8 mouse cellular contexts compared by ENCODE assay signal in the genomic region with DNA sequence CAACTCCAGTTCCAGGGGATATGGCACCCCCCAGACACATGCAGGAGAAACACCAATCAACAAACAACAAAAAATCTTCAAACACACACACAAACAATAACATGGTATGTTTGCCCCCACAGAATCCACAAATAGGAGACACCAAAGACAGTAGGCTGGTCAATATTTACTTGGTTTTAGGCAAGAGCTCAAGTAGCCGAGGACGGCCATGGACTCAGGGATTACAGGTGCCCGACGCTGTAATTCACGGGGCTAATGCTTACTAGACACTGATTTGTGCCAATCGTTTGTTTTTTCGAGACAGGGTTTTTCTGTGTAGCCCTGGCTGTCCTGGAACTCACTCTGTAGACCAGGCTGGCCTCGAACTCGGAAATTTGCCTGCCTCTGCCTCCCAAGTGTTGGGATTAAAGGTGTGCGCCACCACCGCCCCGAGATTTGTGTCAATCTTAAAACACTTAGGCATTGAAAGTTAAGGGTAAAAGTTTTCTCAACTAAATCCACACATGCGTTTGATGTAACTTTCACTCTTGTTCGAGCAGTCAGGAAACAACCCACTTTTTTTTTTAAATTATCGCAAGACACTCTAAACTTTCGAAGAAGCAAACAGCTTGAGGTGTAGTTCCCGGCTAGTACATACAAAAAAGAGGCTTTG. TPM values are rescaled to one million over a fixed set of nuclear protein-coding genes. Genes with fewer than 3 reads are reported as not detected.
DNase-seq lines count a peak whose midpoint lies in the region; ATAC-seq and TF ChIP-seq lines count a peak whose summit lies in the region.

No protein-coding gene starts in this region.

- no peaks in the 10 kb centered on the region for H3K9me3 ChIP-seq in kidney, embryonic 14.5 days (ENCODE audit: control insufficient read depth, low read length)
- no peaks in the 10 kb centered on the region for H3K9me3 ChIP-seq in MEL (replicated peaks; ENCODE audit: insufficient read depth, low read length)
- no peaks in the 10 kb centered on the region for H3K9me3 ChIP-seq in hindbrain, embryonic 13.5 days
- no peaks in the 10 kb centered on the region for H3K9me3 ChIP-seq in midbrain, embryonic 14.5 days (ENCODE audit: control insufficient read depth, low read length)

- H3K4me1 ChIP-seq in kidney, embryonic 14.5 days (ENCODE audit: control insufficient read depth, insufficient read depth, low read length): peaks cover 31% of the 10 kb centered on the region
- peaks cover 21% of the 10 kb centered on the region in 2 experiments for H3K4me1 ChIP-seq in MEL (ENCODE audit: control insufficient read depth in 1 of 2, insufficient read depth in 2 of 2, low read length in 2 of 2)
- peaks cover 36% of the 10 kb centered on the region for H3K4me1 ChIP-seq in hindbrain, embryonic 13.5 days (replicated peaks)
- H3K4me1 ChIP-seq in midbrain, embryonic 14.5 days (ENCODE audit: control insufficient read depth, insufficient read depth, low read length): peaks cover 20% of the 10 kb centered on the region

- H3K4me2 ChIP-seq in kidney, embryonic 14.5 days (replicated peaks; ENCODE audit: low read depth, low read length): peak overlapping the region; percentile 61
- peak overlapping the region; percentile 73 for H3K4me2 ChIP-seq in hindbrain, embryonic 13.5 days
- H3K4me2 ChIP-seq in midbrain, embryonic 14.5 days (ENCODE audit: low read length): peak overlapping the region; percentile 78

- H3K27ac ChIP-seq in kidney, embryonic 14.5 days (ENCODE audit: low read depth, low read length): no peak overlapping the region
- H3K27ac ChIP-seq in MEL (ENCODE audit: control insufficient read depth, low read depth, low read length): peak overlapping the region; percentile 84
- H3K27ac ChIP-seq in hindbrain, embryonic 13.5 days: no peak overlapping the region
- no peak overlapping the region for H3K27ac ChIP-seq in midbrain, embryonic 14.5 days (replicated peaks; ENCODE audit: low read depth, low read length)

- ATAC-seq in kidney, embryonic 14.5 days (ENCODE audit: low FRiP score, low TSS enrichment): no peak
- no peak for ATAC-seq in hindbrain, embryonic 13.5 days (ENCODE audit: low FRiP score)
- no peak for ATAC-seq in midbrain, embryonic 14.5 days (ENCODE audit: low FRiP score, low TSS enrichment)
- ATAC-seq in megakaryocyte progenitor cell, adult 5-6 weeks (replicated peaks; ENCODE audit: poor library complexity): no peak
- no peak for ATAC-seq in monocyte, adult 5-6 weeks (replicated peaks; ENCODE audit: insufficient number of reproducible peaks, low FRiP score, low TSS enrichment, poor library complexity, severe bottlenecking)

- TF ChIP-seq POLR2A in MEL (IDR thresholded peaks at IDR 0.05; ENCODE audit: control insufficient read depth in 1 of 2, insufficient read depth in 1 of 2, low read depth in 1 of 2, low read length in 2 of 2, poor library complexity in 1 of 2): no peak

- DNase-seq in kidney, adult 8-10 months: no peak
- DNase-seq in MEL (ENCODE audit: low read depth, low spot score): peak; percentile 49
- DNase-seq in midbrain, embryonic 14.5 days: no peak
- no peak for DNase-seq in gastrocnemius, adult 8-10 months (ENCODE audit: low spot score in 2 of 2)

- peaks cover 62% of the 10 kb centered on the region for H3K79me2 ChIP-seq in MEL (ENCODE audit: control insufficient read depth, insufficient read depth, low read length, poor library complexity)

- 34% methylated on average over 17 of the region's 17 CpGs for WGBS in kidney, embryonic 14.5 days
- WGBS in hindbrain, embryonic 13.5 days: 37% methylated on average over 17 of the region's 17 CpGs
- 37% methylated on average over 17 of the region's 17 CpGs for WGBS in midbrain, embryonic 14.5 days

- peaks cover 10% of the 10 kb centered on the region for H3K36me3 ChIP-seq in kidney, embryonic 14.5 days (ENCODE audit: control insufficient read depth, insufficient read depth, low read length)
- H3K36me3 ChIP-seq in MEL (ENCODE audit: control insufficient read depth in 1 of 2, insufficient read depth in 2 of 2, low read length in 2 of 2): peaks cover 13 to 44% of the 10 kb centered on the region in 2 experiments
- 0 out of 2 replicates have a peak, but pooled peaks cover 3% of the 10 kb centered on the region for H3K36me3 ChIP-seq in hindbrain, embryonic 13.5 days
- peaks cover 10% of the 10 kb centered on the region; the same call in 1 of the 2 replicates for H3K36me3 ChIP-seq in midbrain, embryonic 14.5 days (ENCODE audit: control insufficient read depth, insufficient read depth, low read length)

- TF ChIP-seq EP300 in MEL (IDR thresholded peaks at IDR 0.05; ENCODE audit: low read depth in 1 of 2, low read length in 2 of 2): no peak

- H3K4me3 ChIP-seq in kidney, embryonic 14.5 days (ENCODE audit: low read length): peak overlapping the region; percentile 94
- H3K4me3 ChIP-seq in MEL (ENCODE audit: control insufficient read depth in 1 of 2, insufficient read depth in 1 of 2, low read depth in 2 of 2, low read length in 2 of 2): peak overlapping the region; percentile 66 to 78
- peak overlapping the region; percentile 93 for H3K4me3 ChIP-seq in hindbrain, embryonic 13.5 days
- H3K4me3 ChIP-seq in midbrain, embryonic 14.5 days (replicated peaks; ENCODE audit: low read depth, low read length): peak overlapping the region; percentile 94

- peak overlapping the region; percentile 100; the same call in 1 of the 2 replicates for H3K9ac ChIP-seq in kidney, embryonic 14.5 days (ENCODE audit: low read depth, low read length)
- peak overlapping the region; percentile 98 for H3K9ac ChIP-seq in MEL (ENCODE audit: control insufficient read depth, low read depth, low read length, poor library complexity, severe bottlenecking)
- H3K9ac ChIP-seq in hindbrain, embryonic 13.5 days: peak overlapping the region; percentile 99
- H3K9ac ChIP-seq in midbrain, embryonic 14.5 days (replicated peaks; ENCODE audit: low read length): 0 out of 2 replicates have a peak overlapping the region, but pooled peaks have one; percentile 97

- H3K27me3 ChIP-seq in kidney, embryonic 14.5 days (ENCODE audit: control insufficient read depth, insufficient read depth, low read length): no peaks in the 10 kb centered on the region
- no peaks in the 10 kb centered on the region for H3K27me3 ChIP-seq in MEL (ENCODE audit: control insufficient read depth in 1 of 2, insufficient read depth in 2 of 2, low read length in 2 of 2)
- no peaks in the 10 kb centered on the region for H3K27me3 ChIP-seq in hindbrain, embryonic 13.5 days
- no peaks in the 10 kb centered on the region for H3K27me3 ChIP-seq in midbrain, embryonic 14.5 days (ENCODE audit: control insufficient read depth, insufficient read depth, low read length)

- no peak for TF ChIP-seq RAD21 in MEL (IDR thresholded peaks at IDR 0.05; ENCODE audit: low read depth, low read length)

- TF ChIP-seq CTCF in MEL (IDR thresholded peaks at IDR 0.05 in 2 of 3, conservative IDR thresholded peaks at IDR 0.05 in 1 of 3; ENCODE audit: control insufficient read depth in 1 of 3, insufficient read depth in 1 of 3, low read depth in 2 of 3, low read length in 3 of 3, poor library complexity in 1 of 3, severe bottlenecking in 1 of 3): no peak

TF ChIP-seq in MEL, 35 proteins besides CTCF, POLR2A, EP300 and RAD21:
- peak; percentile 14; the same call in 1 of the 2 replicates for TF ChIP-seq MXI1 (IDR thresholded peaks at IDR 0.05; ENCODE audit: low read depth, low read length)
- TF ChIP-seq TBP (IDR thresholded peaks at IDR 0.05; ENCODE audit: low read depth, low read length): peak; percentile 77
- no peak for TF ChIP-seq USF1 (IDR thresholded peaks at IDR 0.05; ENCODE audit: low read depth, low read length)

RNA-seq across cellular contexts. Expression of gene Tmpo, which starts 11.6 kb away (rescaled TPM):
- polyA plus RNA-seq in kidney, embryonic 14.5 days (2014; fragmentation: Nextera tagmentation; extraction: Ambion mirVana): 293 and 328 TPM in 2 replicates
- total RNA-seq in MEL (2012; rRNA removed): 211 and 225 TPM in 2 replicates
- polyA plus RNA-seq in MEL (2012; ENCODE audit: insufficient read depth in 1 of 2, insufficient read length in 2 of 2, low read depth in 1 of 2, low replicate concordance in 2 of 2, missing spikeins in 1 of 2): 100 to 1,000 TPM; 215 to 219 TPM
- polyA plus RNA-seq in hindbrain, embryonic 13.5 days (2015; fragmentation: Nextera tagmentation; extraction: Ambion mirVana): 123 and 129 TPM in 2 replicates
- polyA plus RNA-seq in midbrain, embryonic 14.5 days (2014; fragmentation: Nextera tagmentation; extraction: Ambion mirVana): 127 and 162 TPM in 2 replicates
- total RNA-seq in megakaryocyte progenitor cell, adult 5-6 weeks (2015): 266 and 302 TPM in 2 replicates
- total RNA-seq in megakaryocyte progenitor cell, adult 5-6 weeks (2017): 461 and 467 TPM in 2 replicates
- total RNA-seq in gastrocnemius, adult 8-10 months (2022): 10 to 100 TPM; 47.8 to 71.6 (median 53.8) TPM
- total RNA-seq in monocyte, adult 5-6 weeks (2017): 237 to 305 TPM (median 300 TPM) in 3 replicates

RNA-seq across cellular contexts. Expression of gene Slc25a3, which starts 45.7 kb away (rescaled TPM):
- polyA plus RNA-seq in kidney, embryonic 14.5 days (2014; fragmentation: Nextera tagmentation; extraction: Ambion mirVana): 544 and 625 TPM in 2 replicates
- total RNA-seq in MEL (2012; rRNA removed): 497 and 556 TPM in 2 replicates
- 100 to 1,000 TPM; 368 to 868 TPM for polyA plus RNA-seq in MEL (2012; ENCODE audit: insufficient read depth in 1 of 2, insufficient read length in 2 of 2, low read depth in 1 of 2, low replicate concordance in 2 of 2, missing spikeins in 1 of 2)
- polyA plus RNA-seq in hindbrain, embryonic 13.5 days (2015; fragmentation: Nextera tagmentation; extraction: Ambion mirVana): 506 and 512 TPM in 2 replicates
- 565 and 569 TPM in 2 replicates for polyA plus RNA-seq in midbrain, embryonic 14.5 days (2014; fragmentation: Nextera tagmentation; extraction: Ambion mirVana)
- 664 and 680 TPM in 2 replicates for total RNA-seq in megakaryocyte progenitor cell, adult 5-6 weeks (2015)
- 231 and 244 TPM in 2 replicates for total RNA-seq in megakaryocyte progenitor cell, adult 5-6 weeks (2017)
- 1,000 to 10,000 TPM; 1,088 to 1,186 (median 1,135) TPM for total RNA-seq in gastrocnemius, adult 8-10 months (2022)
- 191 to 312 TPM (median 245 TPM) in 3 replicates for total RNA-seq in monocyte, adult 5-6 weeks (2017)
